Mouse (Mus musculus) cortical plate, adult 2 months (tissue): ENCODE results near the gene Gm10300.

Source experiments
- CTCF ChIP-seq: fragments of 200-500 bp; IDR thresholded peaks from 2 replicates; pipeline ENCODE4 v1.5.1; 2011; ENCODE audit warnings: mild to moderate bottlenecking, control low read depth, low read length; ENCODE audit not compliant: insufficient read depth; ENCODE audit errors: extremely low read depth
- POLR2A ChIP-seq: fragments of 200-500 bp; IDR thresholded peaks from 2 replicates; pipeline ENCODE4 v1.6.1; 2011; ENCODE audit warnings: mild to moderate bottlenecking, low read length, control low read depth; ENCODE audit not compliant: insufficient read depth; ENCODE audit errors: extremely low read depth

GRCm38 (mm10) chr4:132025264-132025663, 49.2 kb upstream of the Gm10300 start:
- TF ChIP-seq CTCF (no peak), POLR2A (no peak)
